Mouse (Mus musculus) embryonic fibroblast, embryonic 13.5 days (primary cell): ENCODE results near the gene Samd11. TPM values are rescaled to one million over a fixed set of nuclear protein-coding genes. Genes with fewer than 3 reads are reported as not detected.
A peak's percentile ranks its signal among the peaks of the same experiment; 100 is the strongest.

Source experiments
- H3K27ac ChIP-seq: 2 replicates; pipeline ENCODE4 v1.5.1; 2012; ENCODE audit warnings: low read length, control low read depth, inconsistent platforms; ENCODE audit not compliant: insufficient read depth
- H3K4me1 ChIP-seq: 2 replicates; pipeline ENCODE4 v1.6.1; 2011; ENCODE audit warnings: low read length; ENCODE audit not compliant: control insufficient read depth, insufficient read depth
- H3K4me3 ChIP-seq: 2 replicates; pipeline ENCODE4 v1.5.1; 2011; ENCODE audit warnings: mild to moderate bottlenecking, control low read depth, low read length; ENCODE audit not compliant: insufficient read depth
- CTCF ChIP-seq: IDR thresholded peaks from 2 replicates; pipeline ENCODE4 v1.5.1; 2011; ENCODE audit warnings: mild to moderate bottlenecking, control low read depth, low read length, moderate library complexity, borderline replicate concordance; ENCODE audit not compliant: insufficient read depth
- POLR2A ChIP-seq: IDR thresholded peaks from 2 replicates; pipeline ENCODE4 v1.6.1; 2011; ENCODE audit warnings: low read depth, mild to moderate bottlenecking, control low read depth, low read length, moderate library complexity
- polyA plus RNA-seq: library from polyadenylated mRNA; stranded (reverse); fragments of >200 nt; gene quantifications from 2 replicates; pipeline ENCODE4 v1.2.4, GENCODE M21; 2011; ENCODE audit warnings: low read depth; ENCODE audit not compliant: missing spikeins, insufficient read length

The Samd11 gene
- polyA plus RNA-seq, 1 experiment, result not detected

GRCm38 (mm10) chr4:156197829-156198205 is 57.6 kb downstream of the Samd11 start:
- Histone ChIP-seq H3K4me3 (peak overlapping the region; percentile 40), H3K4me1 (peaks cover 10% of the 10 kb centered on the region), H3K27ac (peak overlapping the region; percentile 67)
- TF ChIP-seq POLR2A (peak; percentile 42), CTCF (no peak)

GRCm38 (mm10) chr4:156197131-156197828 is 58.2 kb downstream of the Samd11 start, which contains the start of gene Agrn:
Gene Agrn (minus strand): TSS chr4:156197488.
- TF ChIP-seq POLR2A, result peak; percentile 65; the same call in 1 of the 2 replicates
- no peak for TF ChIP-seq CTCF
- peak within 1 kb of the TSS; percentile 67 for H3K27ac ChIP-seq
- peak within 1 kb of the TSS; percentile 51 for H3K4me3 ChIP-seq
- peaks cover 8% of the 10 kb centered on the region for H3K4me1 ChIP-seq

Other genes starting within 250 kb of the Samd11 start
- 1.8 and 2.8 TPM in 2 replicates for gene Tnfrsf4, start 241.8 kb downstream of the Samd11 start, polyA plus RNA-seq
- gene Tnfrsf18, start 229.5 kb downstream of the Samd11 start, polyA plus RNA-seq, result 1.4 TPM in 1 of 2 replicates, not detected in the other
- not detected in 2 replicates for gene Ttll10, start 196.2 kb downstream of the Samd11 start, polyA plus RNA-seq
- 15.0 and 22.1 TPM in 2 replicates for gene 9430015G10Rik, start 145.7 kb downstream of the Samd11 start, polyA plus RNA-seq
- not detected in 2 replicates for gene Rnf223, start 125.1 kb downstream of the Samd11 start, polyA plus RNA-seq
- gene Agrn, start 58.2 kb downstream of the Samd11 start, polyA plus RNA-seq, result 102 and 110 TPM in 2 replicates
- 71.0 and 85.7 TPM in 2 replicates for gene Isg15, start 54.8 kb downstream of the Samd11 start, polyA plus RNA-seq
- 2.9 and 3.6 TPM in 2 replicates for gene AW011738, start 52.4 kb downstream of the Samd11 start, polyA plus RNA-seq
- 0.12 TPM in 1 of 2 replicates, not detected in the other for gene Perm1, start 39.8 kb downstream of the Samd11 start, polyA plus RNA-seq
- gene Plekhn1, start 20.8 kb downstream of the Samd11 start, polyA plus RNA-seq, result 20.4 and 20.5 TPM in 2 replicates
- gene Noc2l, start 19.6 kb downstream of the Samd11 start, polyA plus RNA-seq, result 64.6 and 66.1 TPM in 2 replicates
- not detected in 2 replicates for gene Vmn2r-ps159, start 75.4 kb upstream of the Samd11 start, polyA plus RNA-seq